12 mouse cellular contexts compared by ENCODE assay signal in the genomic region with DNA sequence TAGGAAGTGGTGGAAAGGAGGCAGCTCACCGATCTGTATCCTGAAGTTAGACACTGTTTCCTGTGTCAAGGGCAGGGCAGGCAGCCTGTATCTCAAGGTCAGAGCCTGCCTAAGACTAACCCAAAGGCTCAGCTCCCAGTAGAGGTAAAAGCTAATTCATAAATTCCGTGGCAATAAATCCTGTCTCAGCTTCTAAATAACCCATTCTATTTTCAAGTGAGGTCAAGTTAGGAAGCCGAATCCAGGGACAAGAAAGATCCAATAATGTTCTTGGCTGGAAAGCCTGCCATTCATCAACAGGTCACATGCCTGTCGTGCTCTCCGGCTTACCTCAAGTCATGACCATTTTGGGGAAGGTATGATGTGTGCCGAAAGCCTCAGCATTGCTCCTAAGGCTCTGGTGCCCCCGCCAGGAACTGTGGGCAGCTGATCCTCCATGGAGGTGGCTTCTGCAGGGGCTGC. TPM values are rescaled to one million over a fixed set of nuclear protein-coding genes. Genes with fewer than 3 reads are reported as not detected.
DNase-seq lines count a peak whose midpoint lies in the region; ATAC-seq lines count a peak whose summit lies in the region.
"Had no signal": no experiment of that assay in that cellular context is flagged by ENCODE, and none has a peak within 500 bp of the region (broad histone marks: within the 10 kb centered on the region; RNA-seq: fewer than 3 reads in every experiment).

No protein-coding gene starts in this region.

- H3K27ac ChIP-seq in forebrain, embryonic 11.5 days (ENCODE audit: low read depth, low read length): no peak overlapping the region
- H3K27ac ChIP-seq: hindbrain, embryonic 13.5 days had no signal

- 87% methylated on average over 7 of the region's 7 CpGs for WGBS in forebrain, embryonic 11.5 days

- H3K9ac ChIP-seq in forebrain, embryonic 11.5 days (ENCODE audit: low read length): no peak overlapping the region
- H3K9ac ChIP-seq: hindbrain, embryonic 13.5 days had no signal

- peak; percentile 35; the same call in 1 of the 2 replicates for ATAC-seq in granulocyte monocyte progenitor cell, adult 5-6 weeks (replicated peaks; ENCODE audit: poor library complexity, severe bottlenecking)
- ATAC-seq in forebrain, embryonic 11.5 days (replicated peaks; ENCODE audit: low FRiP score): no peak
- ATAC-seq: CD4-positive, CD25-positive, alpha-beta regulatory T cell, adult 4 months had no signal

- H3K4me3 ChIP-seq in forebrain, embryonic 11.5 days (ENCODE audit: low read depth, low read length): no peak overlapping the region
- H3K4me3 ChIP-seq: hindbrain, embryonic 13.5 days had no signal

- intact Hi-C loops in heart, postnatal 25 days (cut with DNase I): loop anchor here (10.0 kb wide), 1 partner anchor 397 kb away; no protein-coding TSS in a partner anchor
- intact Hi-C loops in left cerebral cortex, postnatal 25 days (cut with DNase I): no loop called here

- H3K27me3 ChIP-seq in forebrain, embryonic 11.5 days (ENCODE audit: control insufficient read depth, insufficient read depth, low read length): no peaks in the 10 kb centered on the region
- H3K27me3 ChIP-seq: hindbrain, embryonic 13.5 days had no signal

- no peak overlapping the region for H3K4me2 ChIP-seq in forebrain, embryonic 11.5 days (ENCODE audit: low read depth, low read length, severe bottlenecking)
- H3K4me2 ChIP-seq: hindbrain, embryonic 13.5 days had no signal

- H3K36me3 ChIP-seq in forebrain, embryonic 11.5 days (ENCODE audit: control insufficient read depth, insufficient read depth, low read length): no peaks in the 10 kb centered on the region
- H3K36me3 ChIP-seq: hindbrain, embryonic 13.5 days had no signal

- H3K9me3 ChIP-seq in forebrain, embryonic 11.5 days (ENCODE audit: control insufficient read depth, low read length): no peaks in the 10 kb centered on the region
- H3K9me3 ChIP-seq: hindbrain, embryonic 13.5 days had no signal

- H3K4me1 ChIP-seq in forebrain, embryonic 11.5 days (replicated peaks; ENCODE audit: control insufficient read depth, insufficient read depth, low read length): no peaks in the 10 kb centered on the region
- H3K4me1 ChIP-seq: hindbrain, embryonic 13.5 days had no signal

- DNase-seq in heart, adult 11 months: peak; percentile 92
- DNase-seq in heart, postnatal 25 days (ENCODE audit: low spot score): no peak
- peak; percentile 12 to 20 for DNase-seq in B cell, adult 2 months
- peak; percentile 55 for DNase-seq in kidney, adult 9 months
- no peak for DNase-seq in cerebellum, postnatal 25 days
- no peak for DNase-seq in left cerebral cortex, postnatal 25 days (ENCODE audit: low spot score in 2 of 2)
- DNase-seq in forebrain, embryonic 11.5 days (ENCODE audit: low spot score): no peak
- DNase-seq: cerebellum, adult 9-10 months; lung, adult 2 months had no signal

RNA-seq across cellular contexts. Expression of gene Fez2, which starts 33.4 kb away (rescaled TPM):
- 10 to 100 TPM; 82.4 to 84.5 TPM for total RNA-seq in heart, postnatal 25 days (2021)
- 5.6 and 9.2 TPM in 2 replicates for total RNA-seq in granulocyte monocyte progenitor cell, adult 5-6 weeks (2014; fragmentation: Nextera tagmentation)
- 10.6 and 13.0 TPM in 2 replicates for total RNA-seq in granulocyte monocyte progenitor cell, adult 5-6 weeks (2017)
- 10 to 100 TPM; 34.2 to 36.3 TPM for total RNA-seq in left cerebral cortex, postnatal 25 days (2021)
- 35.7 and 39.4 TPM in 2 replicates for polyA plus RNA-seq in forebrain, embryonic 11.5 days (2014; fragmentation: Nextera tagmentation; extraction: Ambion mirVana)

RNA-seq across cellular contexts. Expression of gene Vit, which starts 56.5 kb away (rescaled TPM):
- 1 to 10 TPM; 1.2 to 1.6 TPM for total RNA-seq in heart, postnatal 25 days (2021)
- 0.26 and 0.36 TPM in 2 replicates for total RNA-seq in granulocyte monocyte progenitor cell, adult 5-6 weeks (2014; fragmentation: Nextera tagmentation)
- total RNA-seq in granulocyte monocyte progenitor cell, adult 5-6 weeks (2017): 0.82 and 1.2 TPM in 2 replicates
- 1 to 10 TPM; 1.5 to 1.6 TPM for total RNA-seq in left cerebral cortex, postnatal 25 days (2021)
- 3.4 and 3.8 TPM in 2 replicates for polyA plus RNA-seq in forebrain, embryonic 11.5 days (2014; fragmentation: Nextera tagmentation; extraction: Ambion mirVana)
- polyA plus RNA-seq: CD4-positive, CD25-positive, alpha-beta regulatory T cell, adult 4 months had no signal

Comparison
In these comparisons a context has a peak if more than half of its experiments do, and no peak if none do; other contexts are left out.
1. DNase-seq: peak in heart, adult 11 months (single experiment), B cell, adult 2 months (2 of 2) and kidney, adult 9 months (single experiment); none in heart, postnatal 25 days (single experiment), cerebellum, postnatal 25 days (0 of 2), left cerebral cortex, postnatal 25 days (0 of 2) and forebrain, embryonic 11.5 days (single experiment).